Mouse (Mus musculus) thymus, adult 2 months (tissue): ENCODE measurements around the gene Tas1r2. TPM values are rescaled to one million over a fixed set of nuclear protein-coding genes. Genes with fewer than 3 reads are reported as not detected.

Experiments used
- DNase-seq: peaks from one replicate; pipeline ENCODE4 v3.0.0; 2021
- H3K27ac ChIP-seq: fragments of 200-500 bp; 2 replicates; pipeline ENCODE4 v1.5.1; 2012; ENCODE audit warnings: low read length, control low read depth; ENCODE audit not compliant: control insufficient read depth, insufficient read depth
- H3K27me3 ChIP-seq: fragments of 200-500 bp; 2 replicates; pipeline ENCODE4 v1.6.1; 2012; ENCODE audit warnings: mild to moderate bottlenecking, low read length, moderate library complexity, mixed read lengths; ENCODE audit not compliant: control insufficient read depth, insufficient read depth
- H3K36me3 ChIP-seq: fragments of 200-500 bp; 2 replicates; pipeline ENCODE4 v1.6.1; 2012; ENCODE audit warnings: mild to moderate bottlenecking, low read length, moderate library complexity; ENCODE audit not compliant: control insufficient read depth, insufficient read depth
- H3K4me1 ChIP-seq: fragments of 200-500 bp; replicated peaks from 2 replicates; pipeline ENCODE4 v1.6.1; 2012; ENCODE audit warnings: low read length; ENCODE audit not compliant: control insufficient read depth, insufficient read depth
- H3K4me3 ChIP-seq: fragments of 200-500 bp; 2 replicates; pipeline ENCODE4 v1.5.1; 2012; ENCODE audit warnings: mild to moderate bottlenecking, low read length, control low read depth, moderate library complexity; ENCODE audit not compliant: control insufficient read depth, insufficient read depth
- CTCF ChIP-seq: fragments of 200-500 bp; IDR thresholded peaks from 2 replicates; pipeline ENCODE4 v1.5.1; 2012; ENCODE audit warnings: mild to moderate bottlenecking, control low read depth, low read length, moderate library complexity, borderline replicate concordance; ENCODE audit not compliant: control insufficient read depth, poor library complexity, insufficient read depth; ENCODE audit errors: extremely low read depth
- POLR2A ChIP-seq: fragments of 200-500 bp; IDR thresholded peaks from 2 replicates; pipeline ENCODE4 v1.6.1; 2012; ENCODE audit warnings: mild to moderate bottlenecking, low read length, control low read depth, moderate library complexity; ENCODE audit not compliant: control insufficient read depth, poor library complexity, insufficient read depth; ENCODE audit errors: extremely low read depth
- WGBS: fragments of 180-500 bp; shearing (Covaris S2); methylation state at CpG from one replicate; pipeline ENCODE4 v1.1.7; 2018; 5-methylcytosine and 5-hydroxymethylcytosine counted together
- polyA plus RNA-seq: library from polyadenylated mRNA; depleted of rRNA; stranded (reverse); fragments of >200 nt; gene quantifications from 2 replicates; pipeline ENCODE4 v1.2.3, GENCODE M21; 2012

Tas1r2 gene
- polyA plus RNA-seq, 1 experiment = 0.05 TPM

DNA sequence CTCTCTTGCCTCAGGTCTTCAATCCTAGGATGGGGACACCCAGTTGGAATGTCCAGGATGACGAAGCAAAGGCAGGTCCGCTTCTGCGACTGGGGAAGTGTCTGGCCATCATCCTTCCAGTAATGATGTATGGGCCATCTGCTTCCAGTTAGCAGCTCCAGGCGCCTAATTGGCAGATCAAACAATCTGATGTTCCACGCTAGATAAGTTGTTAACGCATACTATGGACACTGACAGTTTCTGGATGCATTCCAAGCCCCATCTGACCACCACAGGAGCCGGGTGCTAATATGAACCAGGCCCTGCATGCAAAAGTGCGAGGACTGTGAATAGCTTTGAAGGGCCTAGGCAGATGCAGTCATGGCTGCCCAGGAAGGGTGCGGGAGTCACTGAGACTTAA lies 22.4 kb downstream of the Tas1r2 start:
- Histone ChIP-seq H3K27ac (no peak overlapping the region), H3K4me3 (no peak overlapping the region), H3K36me3 (no peaks in the 10 kb centered on the region), H3K27me3 (no peaks in the 10 kb centered on the region), H3K4me1 (no peaks in the 10 kb centered on the region)
- 86% methylated on average over 9 of the region's 9 CpGs for WGBS
- TF ChIP-seq POLR2A (no peak), CTCF (no peak)
- DNase-seq = no peak

DNA sequence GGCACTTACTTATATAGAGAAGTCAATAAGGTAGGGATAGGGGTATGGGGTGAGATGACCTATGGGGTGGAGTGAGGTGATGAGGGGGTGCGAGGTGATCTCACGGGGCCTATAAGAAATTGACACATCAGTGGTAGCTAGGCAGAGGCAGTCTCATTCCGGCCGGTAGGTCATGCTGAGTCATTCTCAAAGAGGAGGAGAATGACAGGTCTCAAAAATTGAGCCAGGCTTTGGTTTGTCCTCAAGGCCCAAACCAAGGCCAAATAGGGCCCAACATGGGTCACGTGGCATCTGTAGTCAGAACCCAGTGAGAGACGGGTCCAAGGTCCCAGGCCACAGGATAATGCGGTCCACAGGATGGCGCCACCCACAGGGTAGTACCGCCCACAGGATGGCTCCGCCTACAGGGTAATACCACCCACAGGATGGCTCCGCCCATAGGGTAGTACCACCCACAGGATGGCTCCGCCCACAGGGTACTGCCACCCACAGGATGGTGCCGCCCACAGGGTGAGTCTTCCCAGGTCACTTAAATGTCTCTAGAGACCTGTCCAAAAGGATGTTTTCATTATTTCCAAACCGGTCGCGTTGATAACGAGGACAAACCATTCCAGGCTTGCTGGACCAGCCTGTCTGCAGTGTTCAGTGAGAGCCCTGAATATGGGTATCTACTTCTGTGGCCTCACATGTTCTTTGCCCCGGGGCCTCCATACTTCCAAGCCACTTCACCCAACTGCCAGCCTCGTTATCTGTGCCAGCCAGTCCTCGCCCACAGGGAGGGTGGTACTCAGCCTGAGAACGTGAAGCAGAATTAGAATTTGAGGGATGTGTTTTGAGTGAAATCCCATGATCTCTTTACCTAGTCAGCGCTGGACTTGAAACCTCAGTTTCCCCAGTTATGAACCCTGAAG lies 30.6 kb downstream of the Tas1r2 start:
- no peaks in the 10 kb centered on the region for H3K27me3 ChIP-seq
- no peak overlapping the region for H3K4me3 ChIP-seq
- WGBS = 85% methylated on average over 22 of the region's 22 CpGs
- no peak overlapping the region for H3K27ac ChIP-seq
- DNase-seq = no peak
- H3K4me1 ChIP-seq = no peaks in the 10 kb centered on the region
- TF ChIP-seq CTCF (no peak), POLR2A (no peak)
- H3K36me3 ChIP-seq = no peaks in the 10 kb centered on the region

DNA sequence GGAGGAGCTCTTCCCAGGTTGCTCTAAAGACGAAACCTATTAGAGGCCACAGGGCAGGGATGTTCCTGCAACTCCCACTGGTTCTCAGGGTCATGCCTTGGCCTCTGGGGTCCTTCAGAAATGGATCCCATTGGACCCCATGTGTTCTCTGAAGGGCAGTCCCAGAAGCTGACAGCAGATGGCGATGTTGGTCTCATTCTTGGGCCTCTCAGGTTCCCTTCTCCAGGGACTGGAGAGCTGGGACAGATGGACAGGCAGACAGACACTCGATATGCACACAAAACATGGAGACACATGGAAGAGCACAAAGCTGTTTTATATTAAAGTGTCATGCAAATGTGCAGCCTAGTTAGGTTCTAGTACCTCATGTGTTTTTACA lies 31.3 kb downstream of the Tas1r2 start:
- H3K27me3 ChIP-seq = no peaks in the 10 kb centered on the region
- no peaks in the 10 kb centered on the region for H3K36me3 ChIP-seq
- TF ChIP-seq POLR2A (no peak), CTCF (peak; percentile 42; the same call in 1 of the 2 replicates)
- DNase-seq = peak; percentile 37
- WGBS = 23% methylated on average over 3 of the region's 3 CpGs
- H3K4me1 ChIP-seq = no peaks in the 10 kb centered on the region
- no peak overlapping the region for H3K27ac ChIP-seq
- no peak overlapping the region for H3K4me3 ChIP-seq

DNA sequence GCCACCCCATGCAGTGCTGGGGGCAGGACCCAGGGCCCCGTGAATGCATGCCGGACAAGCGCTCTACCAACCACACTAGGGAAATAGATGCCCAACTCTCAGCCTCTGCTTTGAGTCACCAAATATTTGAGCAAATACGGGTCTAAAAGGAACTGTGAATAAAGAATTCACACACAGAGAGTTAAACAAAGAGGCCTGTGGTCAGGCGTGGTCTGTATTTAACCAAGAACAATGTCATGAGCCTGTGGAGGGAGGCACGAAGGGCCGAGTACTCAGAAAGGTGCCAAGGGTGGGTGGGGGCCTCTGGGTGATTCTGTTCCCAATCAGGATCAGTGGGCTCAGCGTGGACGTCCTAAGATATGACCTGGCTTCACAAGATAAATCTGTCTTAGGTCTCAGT lies 34.7 kb downstream of the Tas1r2 start:
- Histone ChIP-seq H3K27me3 (no peaks in the 10 kb centered on the region), H3K4me3 (no peak overlapping the region), H3K4me1 (no peaks in the 10 kb centered on the region), H3K27ac (no peak overlapping the region), H3K36me3 (no peaks in the 10 kb centered on the region)
- WGBS = 62% methylated on average over 9 of the region's 9 CpGs
- DNase-seq = no peak
- TF ChIP-seq POLR2A (no peak), CTCF (no peak)

DNA sequence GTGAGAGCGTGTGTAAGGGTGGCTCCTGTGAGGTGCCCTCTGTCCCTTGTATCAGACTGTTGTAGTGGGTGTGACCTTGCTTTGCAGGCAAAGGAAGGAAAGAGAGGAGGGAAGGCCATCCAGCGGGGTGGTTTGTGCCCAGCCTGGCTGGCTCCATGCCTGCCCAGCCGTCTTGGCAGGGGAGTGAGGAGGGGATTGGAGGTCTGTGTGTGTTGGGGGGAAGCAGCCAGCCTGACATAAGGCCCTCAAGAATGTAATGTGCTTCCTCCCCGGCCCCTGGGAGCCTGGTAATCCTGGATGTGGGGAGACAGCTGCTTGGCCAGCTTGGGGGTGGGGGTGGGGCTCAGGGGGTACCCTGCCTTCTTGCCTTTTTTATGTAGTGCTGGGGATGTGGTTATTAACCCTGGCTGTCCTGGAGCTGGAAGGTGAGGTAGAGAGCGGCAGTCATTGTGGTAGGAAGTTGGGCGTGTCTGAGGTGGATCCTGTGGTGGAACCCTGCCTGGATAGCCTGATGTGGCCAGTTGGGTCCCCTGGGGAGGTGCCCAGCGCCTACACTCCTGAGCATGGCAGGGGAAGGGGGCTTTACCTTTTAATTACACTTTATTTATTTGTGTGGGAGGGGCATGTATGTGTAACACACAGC lies 36.4 kb downstream of the Tas1r2 start:
- H3K36me3 ChIP-seq = no peaks in the 10 kb centered on the region
- 2% methylated on average over 7 of the region's 7 CpGs for WGBS
- TF ChIP-seq CTCF (no peak), POLR2A (no peak)
- DNase-seq = no peak
- no peaks in the 10 kb centered on the region for H3K4me1 ChIP-seq
- H3K27ac ChIP-seq = no peak overlapping the region
- H3K4me3 ChIP-seq = no peak overlapping the region
- no peaks in the 10 kb centered on the region for H3K27me3 ChIP-seq

DNA sequence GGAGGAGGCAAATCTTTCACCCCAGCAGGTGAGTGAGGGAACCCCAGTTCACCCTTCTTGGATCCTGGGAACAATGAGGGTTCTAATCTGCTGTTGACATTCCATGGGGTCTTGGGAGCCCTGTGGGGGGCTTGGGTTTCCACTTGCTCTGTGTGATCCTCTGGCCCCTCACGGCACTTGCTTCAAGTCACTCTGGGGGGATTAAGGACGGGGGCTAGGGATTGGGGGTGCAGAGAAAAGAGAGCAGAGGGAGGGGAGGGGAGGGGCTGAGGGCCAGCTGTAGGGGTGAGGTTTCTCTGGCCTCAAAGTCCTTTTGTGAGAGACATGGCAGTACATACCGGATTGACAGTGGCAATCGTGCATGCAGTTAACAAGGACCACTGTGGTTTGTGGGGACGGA lies 40.0 kb downstream of the Tas1r2 start:
- H3K36me3 ChIP-seq = no peaks in the 10 kb centered on the region
- no peaks in the 10 kb centered on the region; the same call in 1 of the 2 replicates for H3K27me3 ChIP-seq
- H3K4me3 ChIP-seq = no peak overlapping the region
- no peak for TF ChIP-seq POLR2A
- no peak for TF ChIP-seq CTCF
- no peak overlapping the region for H3K27ac ChIP-seq
- no peak for DNase-seq
- WGBS = 70% methylated on average over 5 of the region's 5 CpGs
- no peaks in the 10 kb centered on the region for H3K4me1 ChIP-seq
